Mouse (Mus musculus): ENCODE results near the gene Itga8. TPM values are rescaled to one million over a fixed set of nuclear protein-coding genes. Genes with fewer than 3 reads are reported as not detected.

Itga8 gene
- polyA plus RNA-seq, 1 experiment, result 1.1 TPM

DNA sequence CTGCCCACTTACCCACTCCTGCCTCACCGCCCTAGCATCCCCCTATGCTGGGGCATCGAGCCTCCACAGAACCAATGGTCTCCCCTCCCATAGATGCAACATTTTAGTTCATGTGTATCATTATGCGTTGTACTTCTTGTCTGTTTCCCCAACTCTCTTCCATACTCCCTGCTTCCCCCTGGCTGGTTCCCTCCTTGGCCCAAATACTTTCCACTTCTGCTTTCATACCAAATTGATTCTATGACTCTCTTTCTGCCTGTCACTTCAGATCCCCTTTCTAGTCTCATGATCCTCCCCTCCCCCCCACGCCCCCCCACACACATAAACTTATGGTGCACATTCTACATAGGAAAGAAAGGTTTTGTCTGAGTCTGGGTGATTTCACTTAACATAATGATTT, 217.4 kb downstream of the Itga8 start:
- H3K27ac ChIP-seq (ENCODE audit: control insufficient read depth, insufficient read depth, low read length), result no peak overlapping the region
- no peak for TF ChIP-seq POLR2A (IDR thresholded peaks at IDR 0.05; ENCODE audit: control insufficient read depth, extremely low read depth, insufficient read depth, low read length, poor library complexity)
- no peak for TF ChIP-seq CTCF (IDR thresholded peaks at IDR 0.05; ENCODE audit: borderline replicate concordance, control insufficient read depth, extremely low read depth, insufficient read depth, low read length, poor library complexity)
- H3K4me1 ChIP-seq (replicated peaks; ENCODE audit: control insufficient read depth, insufficient read depth, low read length), result no peaks in the 10 kb centered on the region
- H3K36me3 ChIP-seq (ENCODE audit: control insufficient read depth, insufficient read depth, low read length), result no peaks in the 10 kb centered on the region
- H3K4me3 ChIP-seq (ENCODE audit: control insufficient read depth, insufficient read depth, low read length), result no peak overlapping the region
- H3K27me3 ChIP-seq (ENCODE audit: control insufficient read depth, insufficient read depth, low read length), result no peaks in the 10 kb centered on the region
- DNase-seq, result no peak
- 88% methylated on average over 4 of the region's 4 CpGs for WGBS

DNA sequence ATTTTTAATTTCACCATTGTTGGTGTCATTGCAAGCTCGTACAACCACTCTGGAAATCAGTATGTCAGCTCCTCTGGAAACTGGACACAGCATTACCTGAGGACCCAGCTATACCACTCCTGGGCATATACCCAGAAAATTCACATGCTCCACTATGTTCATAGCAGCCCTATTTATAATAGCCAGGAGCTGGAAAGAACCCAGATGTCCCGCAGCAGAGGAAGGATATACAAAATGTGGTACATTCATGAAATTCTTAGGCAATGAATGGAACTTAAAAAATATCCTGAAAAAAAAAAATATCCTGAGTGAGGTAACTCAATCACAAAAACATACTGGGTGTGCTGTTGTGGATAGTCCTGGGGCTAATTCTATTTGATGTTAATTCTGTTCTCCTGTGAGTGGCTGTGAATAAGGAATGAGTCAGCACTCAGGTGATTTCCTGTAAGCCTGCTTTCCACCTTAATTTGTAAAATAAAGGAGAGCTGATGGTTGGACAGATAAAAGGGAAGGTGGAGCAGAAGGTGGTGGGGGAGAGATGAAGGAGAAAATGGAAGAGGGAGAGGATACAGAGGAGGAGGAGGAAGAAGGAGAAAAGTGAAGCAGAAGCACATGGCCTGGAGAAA, 224.3 kb downstream of the Itga8 start:
- Histone ChIP-seq H3K36me3 (ENCODE audit: control insufficient read depth, insufficient read depth, low read length) (no peaks in the 10 kb centered on the region), H3K4me3 (ENCODE audit: control insufficient read depth, insufficient read depth, low read length) (no peak overlapping the region), H3K4me1 (replicated peaks; ENCODE audit: control insufficient read depth, insufficient read depth, low read length) (no peaks in the 10 kb centered on the region), H3K27me3 (ENCODE audit: control insufficient read depth, insufficient read depth, low read length) (no peaks in the 10 kb centered on the region), H3K27ac (ENCODE audit: control insufficient read depth, insufficient read depth, low read length) (no peak overlapping the region)
- WGBS, result 91% methylated on average over 2 of the region's 2 CpGs
- no peak for TF ChIP-seq CTCF (IDR thresholded peaks at IDR 0.05; ENCODE audit: borderline replicate concordance, control insufficient read depth, extremely low read depth, insufficient read depth, low read length, poor library complexity)
- no peak for TF ChIP-seq POLR2A (IDR thresholded peaks at IDR 0.05; ENCODE audit: control insufficient read depth, extremely low read depth, insufficient read depth, low read length, poor library complexity)
- DNase-seq, result no peak

DNA sequence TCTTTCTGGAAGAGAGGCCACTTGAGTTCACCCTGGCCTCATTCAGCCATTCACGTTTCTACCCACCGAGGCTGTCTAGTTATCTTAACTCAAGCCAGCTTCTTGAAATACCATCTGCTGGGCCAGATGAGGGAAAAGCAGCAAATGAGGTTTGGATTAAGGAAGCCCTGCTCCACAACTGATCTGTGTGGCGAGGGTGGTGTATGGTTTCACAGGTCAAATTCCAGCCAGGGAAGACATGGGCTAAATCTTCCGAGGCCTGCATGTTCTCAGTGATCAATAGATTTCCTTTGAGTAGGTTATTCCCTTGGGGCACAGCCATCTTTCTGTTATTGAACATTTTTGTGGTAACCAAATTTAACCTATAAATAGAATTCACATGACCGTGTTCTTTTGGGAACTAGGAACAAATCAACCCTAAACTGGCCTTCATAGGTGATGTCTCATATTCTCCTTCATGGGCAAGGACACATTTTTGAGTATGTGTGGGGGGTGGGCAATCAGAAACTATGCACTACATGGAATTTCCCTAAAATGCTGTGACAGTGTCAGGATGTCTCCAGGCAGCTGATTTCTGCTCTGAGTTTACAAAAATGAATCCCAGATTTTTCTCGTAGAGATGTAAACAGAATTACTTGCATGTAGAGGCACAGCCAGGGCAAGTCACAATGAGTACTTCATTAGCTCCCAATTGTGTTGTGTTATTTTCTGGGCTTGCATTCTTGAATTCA, 235.9 kb downstream of the Itga8 start:
- no peak for TF ChIP-seq POLR2A (IDR thresholded peaks at IDR 0.05; ENCODE audit: control insufficient read depth, extremely low read depth, insufficient read depth, low read length, poor library complexity)
- Histone ChIP-seq H3K36me3 (ENCODE audit: control insufficient read depth, insufficient read depth, low read length) (no peaks in the 10 kb centered on the region), H3K27ac (ENCODE audit: control insufficient read depth, insufficient read depth, low read length) (no peak overlapping the region), H3K27me3 (ENCODE audit: control insufficient read depth, insufficient read depth, low read length) (no peaks in the 10 kb centered on the region), H3K4me1 (replicated peaks; ENCODE audit: control insufficient read depth, insufficient read depth, low read length) (no peaks in the 10 kb centered on the region), H3K4me3 (ENCODE audit: control insufficient read depth, insufficient read depth, low read length) (no peak overlapping the region)
- 92% methylated on average over 6 of the region's 6 CpGs for WGBS
- no peak for DNase-seq

DNA sequence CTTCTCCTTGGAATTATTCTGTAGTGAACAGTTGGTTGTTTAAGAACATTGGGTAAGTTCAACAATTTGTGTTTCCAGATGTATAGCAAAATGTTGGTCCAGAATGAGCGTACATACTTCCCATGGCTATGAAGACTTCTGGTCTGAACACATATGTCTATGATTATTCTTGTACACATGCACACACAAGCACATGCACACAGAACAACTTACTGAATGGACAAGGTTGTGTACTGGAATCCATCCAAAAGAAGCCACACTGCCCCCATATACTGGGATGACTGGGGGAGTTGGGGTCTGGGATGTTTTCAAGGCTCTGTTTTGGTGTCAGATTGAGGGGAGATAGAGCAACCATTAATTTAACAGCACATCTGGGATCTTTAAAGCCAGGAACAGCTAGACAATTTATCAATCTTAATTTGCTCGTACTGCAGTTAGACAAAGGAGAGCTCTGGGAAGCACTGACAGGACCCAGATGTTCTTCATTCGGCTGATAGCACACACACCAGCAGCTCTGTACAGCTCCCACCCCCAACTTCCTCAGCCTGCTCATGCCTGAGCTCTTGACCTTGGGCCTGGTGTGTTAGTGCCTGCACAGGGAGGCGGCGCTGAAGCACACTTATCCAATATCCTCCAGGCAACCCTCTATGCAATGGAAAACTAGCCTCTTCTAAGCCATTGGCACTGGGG, 241.5 kb downstream of the Itga8 start:
- no peaks in the 10 kb centered on the region for H3K36me3 ChIP-seq (ENCODE audit: control insufficient read depth, insufficient read depth, low read length)
- no peaks in the 10 kb centered on the region for H3K4me1 ChIP-seq (replicated peaks; ENCODE audit: control insufficient read depth, insufficient read depth, low read length)
- no peak overlapping the region for H3K27ac ChIP-seq (ENCODE audit: control insufficient read depth, insufficient read depth, low read length)
- no peak for TF ChIP-seq CTCF (IDR thresholded peaks at IDR 0.05; ENCODE audit: borderline replicate concordance, control insufficient read depth, extremely low read depth, insufficient read depth, low read length, poor library complexity)
- no peak for TF ChIP-seq POLR2A (IDR thresholded peaks at IDR 0.05; ENCODE audit: control insufficient read depth, extremely low read depth, insufficient read depth, low read length, poor library complexity)
- no peaks in the 10 kb centered on the region for H3K27me3 ChIP-seq (ENCODE audit: control insufficient read depth, insufficient read depth, low read length)
- 83% methylated on average over 5 of the region's 5 CpGs for WGBS
- no peak for DNase-seq
- no peak overlapping the region for H3K4me3 ChIP-seq (ENCODE audit: control insufficient read depth, insufficient read depth, low read length)

Other genes with a start within 250 kb of the Itga8 start
- 133 and 137 TPM in 2 replicates for gene Mindy3, start 117.5 kb upstream of the Itga8 start, polyA plus RNA-seq (2012; rRNA removed)

All from thymus, adult 2 months (tissue).